Mouse (Mus musculus): ENCODE measurements around the gene Madcam1.

- no peak for TF ChIP-seq CTCF (IDR thresholded peaks at IDR 0.05; ENCODE audit: extremely low read depth, insufficient read depth, low read length)
- TF ChIP-seq POLR2A (IDR thresholded peaks at IDR 0.05; ENCODE audit: extremely low read depth, insufficient read depth, low read length): no peak
These were observed 11.1 kb downstream of the Madcam1 start for GRCm38 (mm10) chr10:79675346-79676035.
